Mouse (Mus musculus): Measurements from ENCODE around the gene Olfr1126. TPM values are rescaled to one million over a fixed set of nuclear protein-coding genes. Genes with fewer than 3 reads are reported as not detected.
"Not testable (repeated sequence)": the region's sequence is repeated elsewhere in the genome, so short reads cannot be mapped to it uniquely, and the experiment has no call there.

Olfr1126 gene
- polyA plus RNA-seq (2014; fragmentation: Nextera tagmentation; extraction: Ambion mirVana), result not detected in 2 replicates

GRCm38 (mm10) chr2:87453662-87454061, at the start of gene Olfr1126:
Gene Olfr1126 (plus strand): TSS chr2:87453962.
- Histone ChIP-seq H3K4me3 (ENCODE audit: low read depth, low read length) (no peak within 1 kb of the TSS), H3K27ac (ENCODE audit: low read depth, low read length) (no peak within 1 kb of the TSS), H3K27me3 (ENCODE audit: control insufficient read depth, insufficient read depth, low read length) (no peaks in the 10 kb centered on the region), H3K4me2 (ENCODE audit: low read depth, low read length) (no peak within 1 kb of the TSS), H3K4me1 (ENCODE audit: control insufficient read depth, insufficient read depth, low read length) (no peaks in the 10 kb centered on the region), H3K9ac (replicated peaks; ENCODE audit: low read depth, low read length) (no peak within 1 kb of the TSS), H3K9me3 (ENCODE audit: control insufficient read depth, low read length) (no peaks in the 10 kb centered on the region), H3K36me3 (ENCODE audit: control insufficient read depth, insufficient read depth, low read length) (no peaks in the 10 kb centered on the region)
- no peak for ATAC-seq (ENCODE audit: low read depth)

- no peaks in the 10 kb centered on the region for H3K27me3 ChIP-seq (ENCODE audit: control insufficient read depth, insufficient read depth, low read length)
- no peak within 1 kb of the TSS for H3K4me3 ChIP-seq (ENCODE audit: low read depth, low read length)
- 84% methylated on average over 1 of the region's 1 CpGs for WGBS
- H3K9me3 ChIP-seq (ENCODE audit: control insufficient read depth, low read length), result no peaks in the 10 kb centered on the region
- no peaks in the 10 kb centered on the region for H3K36me3 ChIP-seq (ENCODE audit: control insufficient read depth, insufficient read depth, low read length)
- H3K9ac ChIP-seq (replicated peaks; ENCODE audit: low read depth, low read length), result no peak within 1 kb of the TSS
- ATAC-seq (ENCODE audit: low read depth), result no peak
- no peak within 1 kb of the TSS for H3K27ac ChIP-seq (ENCODE audit: low read depth, low read length)
- no peak within 1 kb of the TSS for H3K4me2 ChIP-seq (ENCODE audit: low read depth, low read length)
- H3K4me1 ChIP-seq (ENCODE audit: control insufficient read depth, insufficient read depth, low read length), result no peaks in the 10 kb centered on the region
These were observed 37.4 kb upstream of the Olfr1126 start, which contains the start of gene Olfr1123 for GRCm38 (mm10) chr2:87416335-87416734. Gene Olfr1123 (plus strand): TSS chr2:87416635.

GRCm38 (mm10) chr2:87429975-87430374, 23.8 kb upstream of the Olfr1126 start, which contains the start of gene Olfr1124:
Gene Olfr1124 (plus strand): TSS chr2:87430275.
- no peaks in the 10 kb centered on the region for H3K9me3 ChIP-seq (ENCODE audit: control insufficient read depth, low read length)
- ATAC-seq (ENCODE audit: low read depth), result no peak
- H3K4me1 ChIP-seq (ENCODE audit: control insufficient read depth, insufficient read depth, low read length), result no peaks in the 10 kb centered on the region
- 92% methylated on average over 1 of the region's 1 CpGs for WGBS
- H3K9ac ChIP-seq (replicated peaks; ENCODE audit: low read depth, low read length), result no peak within 1 kb of the TSS
- no peak within 1 kb of the TSS for H3K4me2 ChIP-seq (ENCODE audit: low read depth, low read length)
- no peak within 1 kb of the TSS for H3K4me3 ChIP-seq (ENCODE audit: low read depth, low read length)
- no peaks in the 10 kb centered on the region for H3K36me3 ChIP-seq (ENCODE audit: control insufficient read depth, insufficient read depth, low read length)
- H3K27ac ChIP-seq (ENCODE audit: low read depth, low read length), result no peak within 1 kb of the TSS
- no peaks in the 10 kb centered on the region for H3K27me3 ChIP-seq (ENCODE audit: control insufficient read depth, insufficient read depth, low read length)

- Histone ChIP-seq H3K27me3 (ENCODE audit: control insufficient read depth, insufficient read depth, low read length) (no peaks in the 10 kb centered on the region), H3K9me3 (ENCODE audit: control insufficient read depth, low read length) (no peaks in the 10 kb centered on the region), H3K4me2 (ENCODE audit: low read depth, low read length) (no peak overlapping the region), H3K4me3 (ENCODE audit: low read depth, low read length) (no peak overlapping the region), H3K9ac (replicated peaks; ENCODE audit: low read depth, low read length) (no peak overlapping the region), H3K4me1 (ENCODE audit: control insufficient read depth, insufficient read depth, low read length) (no peaks in the 10 kb centered on the region), H3K27ac (ENCODE audit: low read depth, low read length) (no peak overlapping the region), H3K36me3 (ENCODE audit: control insufficient read depth, insufficient read depth, low read length) (no peaks in the 10 kb centered on the region)
- ATAC-seq (ENCODE audit: low read depth), result no peak
- 92% methylated on average over 16 of the region's 16 CpGs for WGBS
These were observed 16.0 kb upstream of the Olfr1126 start for GRCm38 (mm10) chr2:87437731-87438130.

GRCm38 (mm10) chr2:87461769-87462168, 8.0 kb downstream of the Olfr1126 start:
- Histone ChIP-seq H3K27ac (ENCODE audit: low read depth, low read length) (no peak overlapping the region), H3K9ac (replicated peaks; ENCODE audit: low read depth, low read length) (no peak overlapping the region), H3K9me3 (ENCODE audit: control insufficient read depth, low read length) (no peaks in the 10 kb centered on the region), H3K4me3 (ENCODE audit: low read depth, low read length) (no peak overlapping the region), H3K36me3 (ENCODE audit: control insufficient read depth, insufficient read depth, low read length) (no peaks in the 10 kb centered on the region), H3K27me3 (ENCODE audit: control insufficient read depth, insufficient read depth, low read length) (no peaks in the 10 kb centered on the region), H3K4me2 (ENCODE audit: low read depth, low read length) (no peak overlapping the region), H3K4me1 (ENCODE audit: control insufficient read depth, insufficient read depth, low read length) (no peaks in the 10 kb centered on the region)
- ATAC-seq (ENCODE audit: low read depth), result no peak
- WGBS, result 93% methylated on average over 4 of the region's 4 CpGs

- no peak for ATAC-seq (ENCODE audit: low read depth)
- no peak overlapping the region for H3K27ac ChIP-seq (ENCODE audit: low read depth, low read length)
- no peak overlapping the region for H3K4me3 ChIP-seq (ENCODE audit: low read depth, low read length)
- no peaks in the 10 kb centered on the region for H3K27me3 ChIP-seq (ENCODE audit: control insufficient read depth, insufficient read depth, low read length)
- no peaks in the 10 kb centered on the region for H3K9me3 ChIP-seq (ENCODE audit: control insufficient read depth, low read length)
- no peaks in the 10 kb centered on the region for H3K4me1 ChIP-seq (ENCODE audit: control insufficient read depth, insufficient read depth, low read length)
- no peak overlapping the region for H3K9ac ChIP-seq (replicated peaks; ENCODE audit: low read depth, low read length)
- H3K4me2 ChIP-seq (ENCODE audit: low read depth, low read length), result no peak overlapping the region
- no peaks in the 10 kb centered on the region for H3K36me3 ChIP-seq (ENCODE audit: control insufficient read depth, insufficient read depth, low read length)
These were observed 26.4 kb downstream of the Olfr1126 start for GRCm38 (mm10) chr2:87480207-87480606.

- no peak overlapping the region for H3K4me2 ChIP-seq (ENCODE audit: low read depth, low read length)
- no peaks in the 10 kb centered on the region for H3K9me3 ChIP-seq (ENCODE audit: control insufficient read depth, low read length)
- H3K4me1 ChIP-seq (ENCODE audit: control insufficient read depth, insufficient read depth, low read length), result no peaks in the 10 kb centered on the region
- no peaks in the 10 kb centered on the region for H3K27me3 ChIP-seq (ENCODE audit: control insufficient read depth, insufficient read depth, low read length)
- no peak for ATAC-seq (ENCODE audit: low read depth)
- H3K27ac ChIP-seq (ENCODE audit: low read depth, low read length), result no peak overlapping the region
- no peak overlapping the region for H3K9ac ChIP-seq (replicated peaks; ENCODE audit: low read depth, low read length)
- WGBS, result 87% methylated on average over 4 of the region's 4 CpGs
- H3K36me3 ChIP-seq (ENCODE audit: control insufficient read depth, insufficient read depth, low read length), result no peaks in the 10 kb centered on the region
- H3K4me3 ChIP-seq (ENCODE audit: low read depth, low read length), result no peak overlapping the region
These were observed 27.4 kb downstream of the Olfr1126 start for GRCm38 (mm10) chr2:87481158-87481557.

GRCm38 (mm10) chr2:87482276-87482675, 28.5 kb downstream of the Olfr1126 start:
- no peaks in the 10 kb centered on the region for H3K4me1 ChIP-seq (ENCODE audit: control insufficient read depth, insufficient read depth, low read length)
- no peak overlapping the region for H3K9ac ChIP-seq (replicated peaks; ENCODE audit: low read depth, low read length)
- no peaks in the 10 kb centered on the region for H3K36me3 ChIP-seq (ENCODE audit: control insufficient read depth, insufficient read depth, low read length)
- H3K9me3 ChIP-seq (ENCODE audit: control insufficient read depth, low read length), result no peaks in the 10 kb centered on the region
- H3K27ac ChIP-seq (ENCODE audit: low read depth, low read length), result no peak overlapping the region
- ATAC-seq (ENCODE audit: low read depth), result no peak
- no peaks in the 10 kb centered on the region for H3K27me3 ChIP-seq (ENCODE audit: control insufficient read depth, insufficient read depth, low read length)
- no peak overlapping the region for H3K4me2 ChIP-seq (ENCODE audit: low read depth, low read length)
- 78% methylated on average over 2 of the region's 2 CpGs for WGBS
- H3K4me3 ChIP-seq (ENCODE audit: low read depth, low read length), result no peak overlapping the region

- H3K4me2 ChIP-seq (ENCODE audit: low read depth, low read length); H3K9ac ChIP-seq (replicated peaks; ENCODE audit: low read depth, low read length); H3K27ac ChIP-seq (ENCODE audit: low read depth, low read length); H3K36me3 ChIP-seq (ENCODE audit: control insufficient read depth, insufficient read depth, low read length); H3K9me3 ChIP-seq (ENCODE audit: control insufficient read depth, low read length); H3K4me3 ChIP-seq (ENCODE audit: low read depth, low read length); H3K27me3 ChIP-seq (ENCODE audit: control insufficient read depth, insufficient read depth, low read length); H3K4me1 ChIP-seq (ENCODE audit: control insufficient read depth, insufficient read depth, low read length); ATAC-seq (ENCODE audit: low read depth): not testable (repeated sequence)
- 87% methylated on average over 4 of the region's 5 CpGs for WGBS
These were observed 43.2 kb downstream of the Olfr1126 start, which contains the start of gene Pramel7 for GRCm38 (mm10) chr2:87496993-87497392. Gene Pramel7 (minus strand): TSS chr2:87497093.

All from neural tube, embryonic 14.5 days (tissue).